Mouse (Mus musculus) heart, postnatal 36 days (tissue): ENCODE results near the gene Lmo7. TPM values are rescaled to one million over a fixed set of nuclear protein-coding genes. Genes with fewer than 3 reads are reported as not detected.

Source experiments
- DNase-seq, 2 experiments: peaks; one replicate each; pipeline ENCODE4 v3.0.0; 2021 to 2022
- intact Hi-C: fragments of 180-260 bp; cut with DNase I; formaldehyde crosslinking; loops from one replicate; pipeline ENCODE4 v1.15.1; 2025
- total RNA-seq, 2 experiments: library from RNA; stranded (reverse); gene quantifications; 2 replicates each; pipeline ENCODE4 v1.2.3; 2021

The Lmo7 gene
- total RNA-seq, 2 experiments from 2014 or later, result 360 to 412 TPM

- intact Hi-C loops, result loop anchor here (10.0 kb wide), 1 partner anchor 45 kb away; no protein-coding TSS in a partner anchor
- peak in 1 of 2 experiments; percentile 36 for DNase-seq
Measured at GRCm38 (mm10) chr14:101830116-101830515, 100.4 kb downstream of the Lmo7 start.

- intact Hi-C loops, result loop anchor here (10.0 kb wide), 1 partner anchor 49 kb away; no protein-coding TSS in a partner anchor
- DNase-seq, result no peak
Measured at GRCm38 (mm10) chr14:101834109-101834508, 104.4 kb downstream of the Lmo7 start.

- intact Hi-C loops, result loop anchor here (10.0 kb wide), 1 partner anchor 52 kb away; no protein-coding TSS in a partner anchor
- DNase-seq, result no peak
Measured at GRCm38 (mm10) chr14:101836401-101836800, 106.6 kb downstream of the Lmo7 start.

- intact Hi-C loops, result loop anchor here (10.0 kb wide), 1 partner anchor 52 kb away; no protein-coding TSS in a partner anchor
- no peak for DNase-seq
Measured at GRCm38 (mm10) chr14:101837176-101837575, 107.4 kb downstream of the Lmo7 start.

- intact Hi-C loops, result loop anchor here (10.0 kb wide), 1 partner anchor 54 kb away; no protein-coding TSS in a partner anchor
- DNase-seq, result no peak
Measured at GRCm38 (mm10) chr14:101838231-101838839, 108.6 kb downstream of the Lmo7 start.

- intact Hi-C loops, result loop anchor here (5.0 to 10.0 kb wide), 2 partner anchors 55 to 87 kb away; no protein-coding TSS in a partner anchor
- peak; percentile 19 to 56 for DNase-seq
Measured at GRCm38 (mm10) chr14:101839771-101840731, 110.3 kb downstream of the Lmo7 start.

- intact Hi-C loops, result loop anchor here (5.0 kb wide), 1 partner anchor 86 kb away; no protein-coding TSS in a partner anchor
- no peak for DNase-seq
Measured at GRCm38 (mm10) chr14:101841271-101841670, 111.5 kb downstream of the Lmo7 start.

- intact Hi-C loops, result loop anchor here (1.0 to 5.0 kb wide), 2 partner anchors 42 to 85 kb away; no protein-coding TSS in a partner anchor
- peak in 1 of 2 experiments; percentile 16 for DNase-seq
Measured at GRCm38 (mm10) chr14:101842521-101842920, 112.8 kb downstream of the Lmo7 start.

GRCm38 (mm10) chr14:101843443-101843842 lies 113.7 kb downstream of the Lmo7 start:
- no peak for DNase-seq
- intact Hi-C loops, result loop anchor here (5.0 kb wide), 1 partner anchor 84 kb away; no protein-coding TSS in a partner anchor

GRCm38 (mm10) chr14:101844467-101844866 lies 114.7 kb downstream of the Lmo7 start:
- intact Hi-C loops, result loop anchor here (5.0 kb wide), 1 partner anchor 83 kb away; no protein-coding TSS in a partner anchor
- no peak for DNase-seq

GRCm38 (mm10) chr14:101846097-101846882 lies 116.5 kb downstream of the Lmo7 start:
- intact Hi-C loops, result loop anchor here (2.0 kb wide), 1 partner anchor 25 kb away; no protein-coding TSS in a partner anchor
- DNase-seq, result no peak

- intact Hi-C loops, result loop anchor here (2.0 kb wide), 1 partner anchor 23 kb away; no protein-coding TSS in a partner anchor
- no peak for DNase-seq
Measured at GRCm38 (mm10) chr14:101847520-101847919, 117.8 kb downstream of the Lmo7 start.

GRCm38 (mm10) chr14:101852584-101853195 lies 122.9 kb downstream of the Lmo7 start:
- DNase-seq, result no peak

GRCm38 (mm10) chr14:101853207-101853606 lies 123.5 kb downstream of the Lmo7 start:
- intact Hi-C loops, result no loop called here
- DNase-seq, result no peak

More at GRCm38 (mm10) chr14:101852584-101853195, 122.9 kb downstream of the Lmo7 start:
- intact Hi-C loops, result no loop called here

- DNase-seq, result no peak
- intact Hi-C loops, result no loop called here
Measured at GRCm38 (mm10) chr14:101853722-101854121, 124.0 kb downstream of the Lmo7 start.

- no peak for DNase-seq
- intact Hi-C loops, result no loop called here
Measured at GRCm38 (mm10) chr14:101854226-101854625, 124.5 kb downstream of the Lmo7 start.

GRCm38 (mm10) chr14:101859305-101859886 lies 129.6 kb downstream of the Lmo7 start:
- DNase-seq, result no peak
- intact Hi-C loops, result no loop called here

GRCm38 (mm10) chr14:101862088-101862487 lies 132.3 kb downstream of the Lmo7 start:
- intact Hi-C loops, result no loop called here

More at GRCm38 (mm10) chr14:101862088-101862487, 132.3 kb downstream of the Lmo7 start:
- no peak for DNase-seq
